Mouse (Mus musculus): Measurements from ENCODE around the gene Nsd1. TPM values are rescaled to one million over a fixed set of nuclear protein-coding genes. Genes with fewer than 3 reads are reported as not detected.

Gene Nsd1
- 96.3 and 97.6 TPM in 2 replicates for polyA plus RNA-seq (2014; fragmentation: Nextera tagmentation; extraction: Ambion mirVana)

GRCm38 (mm10) chr13:55209649-55210192, at the start of gene Nsd1:
Gene Nsd1 (plus strand): TSS chr13:55209782.
- peaks cover 16% of the 10 kb centered on the region for H3K36me3 ChIP-seq (ENCODE audit: control insufficient read depth, insufficient read depth, low read length)
- H3K9me3 ChIP-seq (ENCODE audit: control insufficient read depth, low read depth, low read length): no peaks in the 10 kb centered on the region
- WGBS: 35% methylated on average over 31 of the region's 31 CpGs
- H3K27me3 ChIP-seq (ENCODE audit: control insufficient read depth, insufficient read depth, low read length): no peaks in the 10 kb centered on the region
- H3K4me3 ChIP-seq (ENCODE audit: low read depth, low read length): peak within 1 kb of the TSS; percentile 81
- peak within 1 kb of the TSS; percentile 99 for H3K27ac ChIP-seq (ENCODE audit: low read length)
- no peak for ATAC-seq (ENCODE audit: insufficient number of reproducible peaks, insufficient read depth, low FRiP score, low read depth)
- peak within 1 kb of the TSS; percentile 94 for H3K4me2 ChIP-seq (replicated peaks; ENCODE audit: low read depth, low read length)
- H3K9ac ChIP-seq (replicated peaks; ENCODE audit: low read depth, low read length): peak within 1 kb of the TSS; percentile 95
- peaks cover 30% of the 10 kb centered on the region for H3K4me1 ChIP-seq (ENCODE audit: control insufficient read depth, insufficient read depth, low read length)

DNA sequence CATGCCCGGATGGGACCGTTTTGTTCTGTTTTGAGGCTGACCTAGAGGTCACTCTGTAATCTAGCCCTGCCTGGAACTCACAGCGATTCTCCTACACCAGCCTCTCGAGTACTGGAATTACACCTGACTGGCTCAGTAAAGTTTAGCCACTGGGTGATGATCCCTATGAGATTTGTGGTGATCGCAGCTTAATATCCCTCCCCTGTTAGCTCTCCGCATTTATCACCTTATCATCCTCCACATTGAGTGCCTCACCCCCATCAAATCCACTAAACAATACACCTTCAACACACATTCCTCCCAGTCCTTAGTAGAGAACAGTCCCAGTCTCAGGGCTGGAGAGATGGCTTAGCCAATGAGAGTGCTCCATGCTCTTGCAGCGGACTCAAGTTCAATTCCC, 47.2 kb upstream of the Nsd1 start:
- Histone ChIP-seq H3K4me2 (replicated peaks; ENCODE audit: low read depth, low read length) (no peak overlapping the region), H3K4me1 (ENCODE audit: control insufficient read depth, insufficient read depth, low read length) (no peaks in the 10 kb centered on the region), H3K36me3 (ENCODE audit: control insufficient read depth, insufficient read depth, low read length) (no peaks in the 10 kb centered on the region; the same call in 1 of the 2 replicates), H3K9ac (replicated peaks; ENCODE audit: low read depth, low read length) (no peak overlapping the region), H3K4me3 (ENCODE audit: low read depth, low read length) (no peak overlapping the region), H3K9me3 (ENCODE audit: control insufficient read depth, low read depth, low read length) (no peaks in the 10 kb centered on the region), H3K27me3 (ENCODE audit: control insufficient read depth, insufficient read depth, low read length) (no peaks in the 10 kb centered on the region), H3K27ac (ENCODE audit: low read length) (no peak overlapping the region)
- no peak for ATAC-seq (ENCODE audit: insufficient number of reproducible peaks, insufficient read depth, low FRiP score, low read depth)
- WGBS: 56% methylated on average over 7 of the region's 7 CpGs

DNA sequence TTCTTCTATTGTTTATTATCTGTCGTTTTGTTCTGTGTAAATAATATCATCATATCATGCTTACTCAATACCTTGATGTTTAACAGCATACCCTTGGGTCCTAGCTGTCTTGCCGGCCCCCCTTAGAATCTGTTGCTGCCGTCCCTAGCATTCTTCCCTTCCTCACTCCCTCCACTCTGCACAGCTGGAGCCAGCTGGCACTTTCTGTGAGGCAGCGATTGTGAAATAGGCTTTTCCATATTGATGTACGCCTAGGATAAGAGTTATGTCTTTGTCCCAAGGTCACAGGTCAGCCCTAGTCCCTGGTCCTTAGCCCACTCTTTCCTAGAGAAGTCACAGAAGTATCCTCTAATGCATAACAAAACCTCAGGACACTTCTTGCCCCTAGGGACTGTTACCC, 46.0 kb upstream of the Nsd1 start:
- no peaks in the 10 kb centered on the region; the same call in 1 of the 2 replicates for H3K36me3 ChIP-seq (ENCODE audit: control insufficient read depth, insufficient read depth, low read length)
- no peak overlapping the region for H3K4me3 ChIP-seq (ENCODE audit: low read depth, low read length)
- WGBS: 38% methylated on average over 5 of the region's 5 CpGs
- H3K4me2 ChIP-seq (replicated peaks; ENCODE audit: low read depth, low read length): no peak overlapping the region
- no peaks in the 10 kb centered on the region for H3K9me3 ChIP-seq (ENCODE audit: control insufficient read depth, low read depth, low read length)
- H3K27ac ChIP-seq (ENCODE audit: low read length): no peak overlapping the region
- H3K27me3 ChIP-seq (ENCODE audit: control insufficient read depth, insufficient read depth, low read length): no peaks in the 10 kb centered on the region
- no peak for ATAC-seq (ENCODE audit: insufficient number of reproducible peaks, insufficient read depth, low FRiP score, low read depth)
- H3K4me1 ChIP-seq (ENCODE audit: control insufficient read depth, insufficient read depth, low read length): 0 out of 2 replicates have a peak, but pooled peaks cover under 1% of the 10 kb centered on the region
- H3K9ac ChIP-seq (replicated peaks; ENCODE audit: low read depth, low read length): no peak overlapping the region

DNA sequence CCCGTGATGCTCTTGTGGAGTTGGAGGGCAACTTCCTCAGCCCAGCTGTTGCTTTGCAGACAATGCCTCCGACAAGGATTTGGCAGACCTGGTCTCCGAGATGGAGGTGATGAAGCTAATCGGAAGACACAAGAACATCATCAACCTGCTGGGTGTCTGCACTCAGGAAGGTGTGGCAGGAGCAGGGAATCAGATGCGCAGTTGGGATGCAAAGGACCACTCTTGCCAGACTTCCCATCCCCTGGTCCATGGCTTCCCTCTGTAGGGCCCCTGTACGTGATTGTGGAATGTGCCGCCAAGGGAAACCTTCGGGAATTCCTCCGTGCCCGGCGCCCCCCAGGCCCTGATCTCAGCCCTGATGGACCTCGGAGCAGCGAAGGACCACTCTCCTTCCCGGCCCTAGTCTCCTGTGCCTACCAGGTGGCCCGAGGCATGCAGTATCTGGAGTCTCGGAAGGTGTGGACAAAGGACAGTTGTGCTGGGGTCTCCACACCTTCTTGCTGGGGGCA, 43.7 kb upstream of the Nsd1 start:
- WGBS: 93% methylated on average over 16 of the region's 16 CpGs
- Histone ChIP-seq H3K36me3 (ENCODE audit: control insufficient read depth, insufficient read depth, low read length) (no peaks in the 10 kb centered on the region), H3K9ac (replicated peaks; ENCODE audit: low read depth, low read length) (no peak overlapping the region), H3K27me3 (ENCODE audit: control insufficient read depth, insufficient read depth, low read length) (no peaks in the 10 kb centered on the region), H3K4me1 (ENCODE audit: control insufficient read depth, insufficient read depth, low read length) (0 out of 2 replicates have a peak, but pooled peaks cover 4% of the 10 kb centered on the region), H3K27ac (ENCODE audit: low read length) (no peak overlapping the region), H3K4me2 (replicated peaks; ENCODE audit: low read depth, low read length) (no peak overlapping the region), H3K9me3 (ENCODE audit: control insufficient read depth, low read depth, low read length) (no peaks in the 10 kb centered on the region), H3K4me3 (ENCODE audit: low read depth, low read length) (no peak overlapping the region)
- no peak for ATAC-seq (ENCODE audit: insufficient number of reproducible peaks, insufficient read depth, low FRiP score, low read depth)

DNA sequence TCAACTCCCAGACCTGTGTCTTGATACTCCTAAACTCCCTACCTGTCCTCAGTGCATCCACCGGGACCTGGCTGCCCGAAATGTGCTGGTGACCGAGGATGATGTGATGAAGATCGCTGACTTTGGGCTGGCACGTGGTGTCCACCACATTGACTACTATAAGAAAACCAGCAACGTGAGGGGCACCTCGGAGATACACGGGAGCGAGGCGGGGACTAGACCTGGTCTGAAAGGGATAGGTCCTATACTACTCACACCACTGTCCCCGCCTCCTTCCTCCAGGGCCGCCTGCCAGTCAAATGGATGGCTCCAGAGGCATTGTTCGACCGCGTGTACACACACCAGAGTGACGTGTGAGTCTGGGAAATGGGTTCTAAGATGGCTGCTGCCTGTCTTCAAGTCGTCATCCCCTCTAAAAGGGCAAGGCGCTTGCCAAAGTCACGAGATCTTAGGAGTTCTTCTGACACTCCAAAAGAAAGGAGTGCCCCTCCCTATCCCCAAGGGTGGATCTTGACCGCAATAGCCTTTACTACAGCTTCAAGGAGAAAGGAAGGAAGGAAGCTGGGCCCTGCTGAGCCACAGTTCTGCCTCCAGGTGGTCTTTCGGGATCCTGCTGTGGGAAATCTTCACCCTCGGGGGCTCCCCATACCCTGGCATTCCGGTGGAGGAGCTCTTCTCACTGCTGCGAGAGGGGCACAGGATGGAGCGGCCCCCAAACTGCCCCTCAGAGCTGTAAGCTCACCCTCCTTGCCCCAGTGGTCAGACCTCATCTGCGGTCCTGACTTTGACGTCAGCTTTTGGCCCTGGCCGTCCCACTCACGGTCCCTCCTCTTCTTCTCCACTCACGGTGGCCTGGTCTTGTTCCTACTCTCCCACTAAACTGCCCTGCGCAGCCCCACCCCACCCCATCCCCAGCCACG, 42.5 kb upstream of the Nsd1 start:
- Histone ChIP-seq H3K27me3 (ENCODE audit: control insufficient read depth, insufficient read depth, low read length) (no peaks in the 10 kb centered on the region), H3K9ac (replicated peaks; ENCODE audit: low read depth, low read length) (no peak overlapping the region), H3K36me3 (ENCODE audit: control insufficient read depth, insufficient read depth, low read length) (no peaks in the 10 kb centered on the region), H3K4me3 (ENCODE audit: low read depth, low read length) (no peak overlapping the region), H3K4me1 (ENCODE audit: control insufficient read depth, insufficient read depth, low read length) (peaks cover 8% of the 10 kb centered on the region; the same call in 1 of the 2 replicates), H3K4me2 (replicated peaks; ENCODE audit: low read depth, low read length) (no peak overlapping the region), H3K27ac (ENCODE audit: low read length) (no peak overlapping the region), H3K9me3 (ENCODE audit: control insufficient read depth, low read depth, low read length) (no peaks in the 10 kb centered on the region)
- ATAC-seq (ENCODE audit: insufficient number of reproducible peaks, insufficient read depth, low FRiP score, low read depth): no peak
- 84% methylated on average over 32 of the region's 32 CpGs for WGBS

DNA sequence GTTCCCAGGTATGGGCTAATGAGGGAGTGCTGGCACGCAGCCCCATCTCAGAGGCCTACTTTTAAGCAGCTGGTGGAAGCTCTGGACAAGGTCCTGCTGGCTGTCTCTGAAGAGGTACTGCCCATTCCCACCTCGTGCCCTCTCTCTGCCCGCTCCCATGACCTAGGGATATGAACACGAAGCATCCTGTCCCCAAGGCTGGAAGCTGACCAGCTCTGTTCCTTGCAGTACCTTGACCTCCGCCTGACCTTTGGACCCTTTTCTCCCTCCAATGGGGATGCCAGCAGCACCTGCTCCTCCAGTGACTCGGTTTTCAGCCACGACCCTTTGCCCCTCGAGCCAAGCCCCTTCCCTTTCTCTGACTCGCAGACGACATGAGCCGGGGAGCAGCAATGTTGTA, 41.8 kb upstream of the Nsd1 start:
- 80% methylated on average over 11 of the region's 11 CpGs for WGBS
- no peak overlapping the region for H3K4me2 ChIP-seq (replicated peaks; ENCODE audit: low read depth, low read length)
- no peaks in the 10 kb centered on the region for H3K36me3 ChIP-seq (ENCODE audit: control insufficient read depth, insufficient read depth, low read length)
- no peak overlapping the region for H3K9ac ChIP-seq (replicated peaks; ENCODE audit: low read depth, low read length)
- no peaks in the 10 kb centered on the region for H3K27me3 ChIP-seq (ENCODE audit: control insufficient read depth, insufficient read depth, low read length)
- H3K4me1 ChIP-seq (ENCODE audit: control insufficient read depth, insufficient read depth, low read length): peaks cover 11% of the 10 kb centered on the region; the same call in 1 of the 2 replicates
- H3K4me3 ChIP-seq (ENCODE audit: low read depth, low read length): no peak overlapping the region
- no peaks in the 10 kb centered on the region for H3K9me3 ChIP-seq (ENCODE audit: control insufficient read depth, low read depth, low read length)
- no peak for ATAC-seq (ENCODE audit: insufficient number of reproducible peaks, insufficient read depth, low FRiP score, low read depth)
- H3K27ac ChIP-seq (ENCODE audit: low read length): no peak overlapping the region

- no peak overlapping the region for H3K4me2 ChIP-seq (replicated peaks; ENCODE audit: low read depth, low read length)
Measured at GRCm38 (mm10) chr13:55168255-55168654, 41.3 kb upstream of the Nsd1 start.

DNA sequence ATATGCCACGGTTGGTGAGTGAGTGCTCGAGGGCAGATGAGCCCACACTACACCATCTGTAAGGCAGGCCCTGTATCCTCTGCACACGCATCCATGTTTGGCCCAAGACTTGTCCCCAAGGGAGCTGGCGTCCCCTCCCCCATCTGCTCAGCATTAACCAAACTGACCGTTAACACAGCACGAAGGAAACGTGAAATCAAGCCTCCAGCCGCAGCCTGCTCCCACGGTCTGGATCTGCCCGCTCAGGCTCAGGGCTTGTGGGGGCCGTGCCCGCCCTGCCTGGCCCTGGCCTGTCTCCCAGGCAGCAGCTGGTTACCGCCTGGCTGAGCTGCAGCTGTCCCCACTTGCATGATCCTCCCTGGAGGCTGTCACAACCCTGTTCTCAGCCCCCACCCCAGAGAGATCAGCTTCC, 40.6 kb upstream of the Nsd1 start:
- H3K27me3 ChIP-seq (ENCODE audit: control insufficient read depth, insufficient read depth, low read length): no peaks in the 10 kb centered on the region
- H3K9ac ChIP-seq (replicated peaks; ENCODE audit: low read depth, low read length): no peak overlapping the region
- H3K4me3 ChIP-seq (ENCODE audit: low read depth, low read length): no peak overlapping the region
- ATAC-seq (ENCODE audit: insufficient number of reproducible peaks, insufficient read depth, low FRiP score, low read depth): peak; percentile 77; the same call in 1 of the 2 replicates
- H3K4me1 ChIP-seq (ENCODE audit: control insufficient read depth, insufficient read depth, low read length): peaks cover 11% of the 10 kb centered on the region; the same call in 1 of the 2 replicates
- WGBS: 61% methylated on average over 13 of the region's 13 CpGs
- no peaks in the 10 kb centered on the region for H3K36me3 ChIP-seq (ENCODE audit: control insufficient read depth, insufficient read depth, low read length)
- H3K27ac ChIP-seq (ENCODE audit: low read length): peak overlapping the region; percentile 70; the same call in 1 of the 2 replicates
- H3K4me2 ChIP-seq (replicated peaks; ENCODE audit: low read depth, low read length): no peak overlapping the region
- H3K9me3 ChIP-seq (ENCODE audit: control insufficient read depth, low read depth, low read length): no peaks in the 10 kb centered on the region

More at GRCm38 (mm10) chr13:55168255-55168654, 41.3 kb upstream of the Nsd1 start:
- H3K4me3 ChIP-seq (ENCODE audit: low read depth, low read length): no peak overlapping the region
- ATAC-seq (ENCODE audit: insufficient number of reproducible peaks, insufficient read depth, low FRiP score, low read depth): no peak
- no peak overlapping the region for H3K9ac ChIP-seq (replicated peaks; ENCODE audit: low read depth, low read length)
- 84% methylated on average over 5 of the region's 5 CpGs for WGBS
- H3K4me1 ChIP-seq (ENCODE audit: control insufficient read depth, insufficient read depth, low read length): peaks cover 11% of the 10 kb centered on the region; the same call in 1 of the 2 replicates
- no peaks in the 10 kb centered on the region for H3K9me3 ChIP-seq (ENCODE audit: control insufficient read depth, low read depth, low read length)
- H3K36me3 ChIP-seq (ENCODE audit: control insufficient read depth, insufficient read depth, low read length): no peaks in the 10 kb centered on the region
- H3K27me3 ChIP-seq (ENCODE audit: control insufficient read depth, insufficient read depth, low read length): no peaks in the 10 kb centered on the region
- peak overlapping the region; percentile 70; the same call in 1 of the 2 replicates for H3K27ac ChIP-seq (ENCODE audit: low read length)
